Comparison of ENCODE assay signal across 21 mouse cellular contexts in genomic region chr13:56139167-56139751, GRCm38 (mm10). TPM values are rescaled to one million over a fixed set of nuclear protein-coding genes. Genes with fewer than 3 reads are reported as not detected.
"Had no signal": no experiment of that assay in that cellular context is flagged by ENCODE, and none has a peak within 500 bp of the region (broad histone marks: within the 10 kb centered on the region; RNA-seq: fewer than 3 reads in every experiment).

No protein-coding gene starts in this region.

- DNase-seq: kidney, adult 18-20 months; kidney, adult 9 months; layer of hippocampus, adult 9-11 months; liver; lung, adult 18-20 months; lung, postnatal 10 days; lung, postnatal 36 days; retina, postnatal 1 day; thymus, adult 18-20 months; thymus, postnatal 36 days had no signal

- H3K36me3 ChIP-seq: liver, embryonic 12.5 days; liver, embryonic 15.5 days; lung, embryonic 15.5 days; midbrain, embryonic 10.5 days; midbrain, embryonic 13.5 days; neural tube, embryonic 13.5 days had no signal

- H3K4me3 ChIP-seq: layer of hippocampus, adult 2 months; liver, embryonic 12.5 days; liver, embryonic 15.5 days; lung, embryonic 15.5 days; megakaryocyte, embryonic 14.5 days; midbrain, embryonic 10.5 days; midbrain, embryonic 13.5 days; myocyte; neural tube, embryonic 13.5 days had no signal

- ATAC-seq: liver, embryonic 12.5 days; midbrain, embryonic 13.5 days; midbrain, embryonic 16.5 days had no signal

- H3K9me3 ChIP-seq: liver, embryonic 12.5 days; liver, embryonic 15.5 days; lung, embryonic 15.5 days; megakaryocyte, embryonic 14.5 days; midbrain, embryonic 10.5 days; neural tube, embryonic 13.5 days had no signal

- H3K27me3 ChIP-seq: liver, embryonic 12.5 days; liver, embryonic 15.5 days; lung, embryonic 15.5 days; megakaryocyte, embryonic 14.5 days had no signal

- H3K9ac ChIP-seq: liver, embryonic 12.5 days; liver, embryonic 15.5 days; lung, embryonic 15.5 days; midbrain, embryonic 13.5 days; neural tube, embryonic 13.5 days had no signal

- H3K4me2 ChIP-seq: liver, embryonic 12.5 days; liver, embryonic 15.5 days; lung, embryonic 15.5 days; midbrain, embryonic 13.5 days; neural tube, embryonic 13.5 days had no signal

- H3K27ac ChIP-seq: kidney, postnatal 0 days; layer of hippocampus, adult 2 months; liver, embryonic 12.5 days; liver, embryonic 15.5 days; lung, embryonic 15.5 days; midbrain, embryonic 10.5 days; midbrain, embryonic 13.5 days; neural tube, embryonic 13.5 days had no signal

RNA-seq across cellular contexts. Expression of gene Tifab, which starts 39.4 kb away (rescaled TPM):
- polyA plus RNA-seq: myocyte had no signal
